Mouse (Mus musculus) kidney, adult 2 months (tissue): Measurements from ENCODE around the gene Arid1b.

Source experiments
- CTCF ChIP-seq: fragments of 200-500 bp; conservative IDR thresholded peaks from 2 replicates; pipeline ENCODE4 v1.5.1; 2011; ENCODE audit warnings: low read depth, mild to moderate bottlenecking, control low read depth, low read length, moderate library complexity, mixed read lengths; ENCODE audit not compliant: insufficient read depth, insufficient read length
- POLR2A ChIP-seq: fragments of 200-500 bp; IDR thresholded peaks from one replicate; pipeline ENCODE4 v1.6.1; 2011; ENCODE audit warnings: low read depth, low read length, control low read depth

DNA sequence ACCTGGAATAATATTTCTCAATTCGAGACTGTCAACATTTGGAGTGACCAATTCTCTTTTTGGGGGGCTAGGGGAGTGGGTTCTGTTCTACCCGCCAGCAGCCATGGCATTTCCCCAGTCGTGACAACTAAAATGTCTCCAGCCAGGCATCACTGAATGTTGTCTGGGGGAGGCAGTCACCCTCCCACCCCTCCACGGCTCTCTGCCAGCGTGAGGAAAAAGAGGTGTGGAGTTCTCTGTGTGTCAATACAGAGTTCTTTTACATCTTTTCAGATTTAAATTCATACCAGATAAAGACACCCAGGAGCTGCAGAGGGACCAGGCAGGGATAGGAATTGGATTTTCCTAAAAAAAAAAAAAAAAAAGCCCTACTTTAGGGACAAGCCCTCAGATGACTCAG lies 402.1 kb downstream of the Arid1b start:
- TF ChIP-seq CTCF: no peak
- TF ChIP-seq POLR2A: no peak
